Comparison of ENCODE assay signal across 7 mouse cellular contexts in genomic region chr13:113031351-113031750, GRCm38 (mm10). TPM values are rescaled to one million over a fixed set of nuclear protein-coding genes. Genes with fewer than 3 reads are reported as not detected.
DNase-seq lines count a peak whose midpoint lies in the region; ATAC-seq and TF ChIP-seq lines count a peak whose summit lies in the region.

No protein-coding gene starts in this region.

- DNase-seq in neural tube, embryonic 11.5 days (ENCODE audit: low spot score) = no peak
- DNase-seq in neural tube, embryonic 10.5 days (ENCODE audit: extremely low spot score, low spot score) = no peak
- DNase-seq in spleen, postnatal 10 days (ENCODE audit: low spot score in 2 of 2) = no peak

- TF ChIP-seq CTCF in embryonic fibroblast, embryonic 13.5 days (IDR thresholded peaks at IDR 0.05; ENCODE audit: borderline replicate concordance, insufficient read depth, low read length) = no peak

- peaks cover 12% of the 10 kb centered on the region; the same call in 1 of the 2 replicates for H3K4me1 ChIP-seq in neural tube, embryonic 11.5 days (ENCODE audit: control insufficient read depth, insufficient read depth, low read length)
- H3K4me1 ChIP-seq in embryonic fibroblast, embryonic 13.5 days (ENCODE audit: control insufficient read depth, insufficient read depth, low read length) = peaks cover 5% of the 10 kb centered on the region
- peaks cover 17% of the 10 kb centered on the region for H3K4me1 ChIP-seq in limb, embryonic 12.5 days (replicated peaks)
- H3K4me1 ChIP-seq in stomach, embryonic 16.5 days (ENCODE audit: control insufficient read depth, insufficient read depth, low read length) = peaks cover 12% of the 10 kb centered on the region; the same call in 1 of the 2 replicates

- ATAC-seq in neural tube, embryonic 11.5 days (ENCODE audit: insufficient read depth, low FRiP score, low TSS enrichment) = peak; percentile 4; the same call in 1 of the 2 replicates
- no peak for ATAC-seq in limb, embryonic 12.5 days (ENCODE audit: insufficient number of reproducible peaks, insufficient read depth, low FRiP score, low TSS enrichment, low read depth)
- no peak for ATAC-seq in stomach, embryonic 16.5 days (ENCODE audit: insufficient read depth, low FRiP score)
- ATAC-seq in inflammation-experienced regulatory T-cells, adult 6 months = no peak

- H3K36me3 ChIP-seq in neural tube, embryonic 11.5 days (ENCODE audit: control insufficient read depth, insufficient read depth, low read length) = no peaks in the 10 kb centered on the region
- H3K36me3 ChIP-seq in limb, embryonic 12.5 days = no peaks in the 10 kb centered on the region
- H3K36me3 ChIP-seq in stomach, embryonic 16.5 days (ENCODE audit: control insufficient read depth, insufficient read depth, low read length) = no peaks in the 10 kb centered on the region

- peak overlapping the region; percentile 86 for H3K4me2 ChIP-seq in neural tube, embryonic 11.5 days (ENCODE audit: low read depth)
- peak overlapping the region; percentile 88 for H3K4me2 ChIP-seq in limb, embryonic 12.5 days
- H3K4me2 ChIP-seq in stomach, embryonic 16.5 days (ENCODE audit: low read depth, low read length) = peak overlapping the region; percentile 97

- no peak overlapping the region for H3K4me3 ChIP-seq in neural tube, embryonic 11.5 days (ENCODE audit: low read depth, low read length)
- peak overlapping the region; percentile 46 for H3K4me3 ChIP-seq in embryonic fibroblast, embryonic 13.5 days (ENCODE audit: insufficient read depth, low read length)
- H3K4me3 ChIP-seq in limb, embryonic 12.5 days (replicated peaks) = peak overlapping the region; percentile 57
- H3K4me3 ChIP-seq in stomach, embryonic 16.5 days (replicated peaks; ENCODE audit: low read length) = peak overlapping the region; percentile 57

- H3K9me3 ChIP-seq in neural tube, embryonic 11.5 days (ENCODE audit: control insufficient read depth, low read length) = no peaks in the 10 kb centered on the region
- no peaks in the 10 kb centered on the region for H3K9me3 ChIP-seq in limb, embryonic 12.5 days
- no peaks in the 10 kb centered on the region for H3K9me3 ChIP-seq in stomach, embryonic 16.5 days (replicated peaks; ENCODE audit: control insufficient read depth, low read length)

- no peak for TF ChIP-seq POLR2A in embryonic fibroblast, embryonic 13.5 days (IDR thresholded peaks at IDR 0.05; ENCODE audit: low read depth, low read length)

- no peak overlapping the region for H3K27ac ChIP-seq in neural tube, embryonic 11.5 days (ENCODE audit: low read depth, low read length)
- no peak overlapping the region for H3K27ac ChIP-seq in embryonic fibroblast, embryonic 13.5 days (ENCODE audit: insufficient read depth, low read length)
- H3K27ac ChIP-seq in limb, embryonic 12.5 days = no peak overlapping the region
- H3K27ac ChIP-seq in stomach, embryonic 16.5 days (ENCODE audit: low read length) = no peak overlapping the region

- H3K9ac ChIP-seq in neural tube, embryonic 11.5 days (ENCODE audit: low read length) = no peak overlapping the region
- H3K9ac ChIP-seq in limb, embryonic 12.5 days (replicated peaks) = peak overlapping the region; percentile 65; the same call in 1 of the 2 replicates
- H3K9ac ChIP-seq in stomach, embryonic 16.5 days (ENCODE audit: low read length) = no peak overlapping the region

- H3K27me3 ChIP-seq in neural tube, embryonic 11.5 days (ENCODE audit: control insufficient read depth, insufficient read depth, low read length) = peaks cover 39% of the 10 kb centered on the region
- H3K27me3 ChIP-seq in limb, embryonic 12.5 days = peaks cover 44% of the 10 kb centered on the region
- peaks cover 26% of the 10 kb centered on the region for H3K27me3 ChIP-seq in stomach, embryonic 16.5 days (ENCODE audit: control insufficient read depth, insufficient read depth, low read length)

- WGBS in neural tube, embryonic 11.5 days = 3% methylated on average over 7 of the region's 7 CpGs
- 1% methylated on average over 7 of the region's 7 CpGs for WGBS in limb, embryonic 12.5 days
- 4% methylated on average over 7 of the region's 7 CpGs for WGBS in stomach, embryonic 16.5 days

RNA-seq across cellular contexts. Expression of gene Cdc20b, which starts 3.6 kb away (rescaled TPM):
- polyA plus RNA-seq in neural tube, embryonic 11.5 days (2014; fragmentation: Nextera tagmentation; extraction: Ambion mirVana) = 0.16 TPM in 1 of 2 replicates, not detected in the other
- polyA plus RNA-seq in embryonic fibroblast, embryonic 13.5 days (2011; ENCODE audit: insufficient read length, low read depth, missing spikeins) = not detected in 2 replicates
- polyA plus RNA-seq in limb, embryonic 12.5 days (2016; fragmentation: Nextera tagmentation; extraction: Ambion mirVana) = not detected in 2 replicates
- polyA plus RNA-seq in stomach, embryonic 16.5 days (2015; fragmentation: Nextera tagmentation; extraction: Ambion mirVana) = 0.08 TPM in 1 of 2 replicates, not detected in the other
- polyA plus RNA-seq in inflammation-experienced regulatory T-cells, adult 6 months (2017; shearing (Covaris generic)) = not detected

RNA-seq across cellular contexts. Expression of gene Gpx8, which starts 14.9 kb away (rescaled TPM):
- polyA plus RNA-seq in neural tube, embryonic 11.5 days (2014; fragmentation: Nextera tagmentation; extraction: Ambion mirVana) = 95.2 and 101 TPM in 2 replicates
- 313 and 341 TPM in 2 replicates for polyA plus RNA-seq in embryonic fibroblast, embryonic 13.5 days (2011; ENCODE audit: insufficient read length, low read depth, missing spikeins)
- 141 and 152 TPM in 2 replicates for polyA plus RNA-seq in limb, embryonic 12.5 days (2016; fragmentation: Nextera tagmentation; extraction: Ambion mirVana)
- polyA plus RNA-seq in stomach, embryonic 16.5 days (2015; fragmentation: Nextera tagmentation; extraction: Ambion mirVana) = 143 and 156 TPM in 2 replicates
- polyA plus RNA-seq in inflammation-experienced regulatory T-cells, adult 6 months (2017; shearing (Covaris generic)) = not detected

RNA-seq across cellular contexts. Expression of gene Mcidas, which starts 37.7 kb away (rescaled TPM):
- polyA plus RNA-seq in neural tube, embryonic 11.5 days (2014; fragmentation: Nextera tagmentation; extraction: Ambion mirVana) = not detected in 2 replicates
- not detected in 2 replicates for polyA plus RNA-seq in embryonic fibroblast, embryonic 13.5 days (2011; ENCODE audit: insufficient read length, low read depth, missing spikeins)
- polyA plus RNA-seq in limb, embryonic 12.5 days (2016; fragmentation: Nextera tagmentation; extraction: Ambion mirVana) = not detected in 2 replicates
- polyA plus RNA-seq in stomach, embryonic 16.5 days (2015; fragmentation: Nextera tagmentation; extraction: Ambion mirVana) = 0.21 and 0.30 TPM in 2 replicates
- not detected for polyA plus RNA-seq in inflammation-experienced regulatory T-cells, adult 6 months (2017; shearing (Covaris generic))

RNA-seq across cellular contexts. Expression of gene Ccno, which starts 43.7 kb away (rescaled TPM):
- polyA plus RNA-seq in neural tube, embryonic 11.5 days (2014; fragmentation: Nextera tagmentation; extraction: Ambion mirVana) = 0.12 and 0.50 TPM in 2 replicates
- 1.2 and 2.6 TPM in 2 replicates for polyA plus RNA-seq in embryonic fibroblast, embryonic 13.5 days (2011; ENCODE audit: insufficient read length, low read depth, missing spikeins)
- 0.21 and 0.37 TPM in 2 replicates for polyA plus RNA-seq in limb, embryonic 12.5 days (2016; fragmentation: Nextera tagmentation; extraction: Ambion mirVana)
- polyA plus RNA-seq in stomach, embryonic 16.5 days (2015; fragmentation: Nextera tagmentation; extraction: Ambion mirVana) = 0.63 and 0.97 TPM in 2 replicates
- not detected for polyA plus RNA-seq in inflammation-experienced regulatory T-cells, adult 6 months (2017; shearing (Covaris generic))

Comparison
In these comparisons a context has a peak if more than half of its experiments do, and no peak if none do; other contexts are left out.
1. RNA of gene Gpx8, which starts 14.9 kb away (polyA plus RNA-seq): 313 to 341 TPM in embryonic fibroblast, embryonic 13.5 days, 143 to 156 TPM in stomach, embryonic 16.5 days, 141 to 152 TPM in limb, embryonic 12.5 days and 95.2 to 101 TPM in neural tube, embryonic 11.5 days; not detected in inflammation-experienced regulatory T-cells, adult 6 months; every median in the first group is over 10 times any median in the second.
2. Peak in every context shown above with its lines, with median percentiles within 50 percentile points of each other: H3K4me2 ChIP-seq.